Mouse (Mus musculus) neural tube, embryonic 11.5 days (tissue): Measurements from ENCODE around the gene Khdrbs1. TPM values are rescaled to one million over a fixed set of nuclear protein-coding genes. Genes with fewer than 3 reads are reported as not detected.
"Not testable (repeated sequence)": the region's sequence is repeated elsewhere in the genome, so short reads cannot be mapped to it uniquely, and the experiment has no call there.

ENCODE experiments used
- ATAC-seq: fragments of 200-750 bp; cut with Nextera tagmentation; 2 replicates; pipeline ENCODE4 v1.8.0; 2017; ENCODE audit warnings: moderate number of reproducible peaks, mild to moderate bottlenecking, moderate TSS enrichment, moderate library complexity; ENCODE audit not compliant: insufficient read depth, low FRiP score, low TSS enrichment
- DNase-seq: peaks from one replicate; pipeline ENCODE4 v3.0.0-alpha.2; 2015; ENCODE audit warnings: low spot score
- H3K27ac ChIP-seq: fragments of 300-500 bp; sonication (generic); 2 replicates; pipeline ENCODE4 v1.5.1; 2014; ENCODE audit warnings: low read depth, mild to moderate bottlenecking, low read length
- H3K27me3 ChIP-seq: fragments of 300-500 bp; sonication (generic); 2 replicates; pipeline ENCODE4 v1.6.1; 2014; ENCODE audit warnings: mild to moderate bottlenecking, low read length, mixed read lengths; ENCODE audit not compliant: control insufficient read depth, insufficient read depth
- H3K36me3 ChIP-seq: fragments of 300-500 bp; sonication (generic); 2 replicates; pipeline ENCODE4 v1.6.1; 2014; ENCODE audit warnings: mild to moderate bottlenecking, low read length, moderate library complexity, mixed read lengths; ENCODE audit not compliant: control insufficient read depth, insufficient read depth
- H3K4me1 ChIP-seq: fragments of 300-500 bp; sonication (generic); 2 replicates; pipeline ENCODE4 v1.6.1; 2014; ENCODE audit warnings: low read length, mixed read lengths; ENCODE audit not compliant: control insufficient read depth, insufficient read depth
- H3K4me2 ChIP-seq: fragments of 300-500 bp; sonication (generic); 2 replicates; pipeline ENCODE4 v1.6.1; 2014; ENCODE audit warnings: low read depth, mild to moderate bottlenecking, moderate library complexity
- H3K4me3 ChIP-seq: fragments of 300-500 bp; sonication (generic); 2 replicates; pipeline ENCODE4 v1.5.1; 2014; ENCODE audit warnings: low read depth, low read length
- H3K9ac ChIP-seq: fragments of 300-500 bp; sonication (generic); 2 replicates; pipeline ENCODE4 v1.6.1; 2014; ENCODE audit warnings: mild to moderate bottlenecking, low read length
- H3K9me3 ChIP-seq: fragments of 300-500 bp; sonication (generic); 2 replicates; pipeline ENCODE4 v1.6.1; 2016; ENCODE audit warnings: low read length; ENCODE audit not compliant: control insufficient read depth
- WGBS: fragments of 180-500 bp; shearing (Covaris S2); extraction: QIAGEN DNeasy Blood & Tissue Kit; methylation state at CpG from one replicate; pipeline ENCODE4 v1.1.7; 2014; 5-methylcytosine and 5-hydroxymethylcytosine counted together
- polyA plus RNA-seq: library from polyadenylated mRNA; unstranded; fragments of >200 nt; fragmentation: Nextera tagmentation; extraction: Ambion mirVana; gene quantifications from 2 replicates; pipeline ENCODE4 v1.2.1, GENCODE M21; 2014

Khdrbs1 gene
- polyA plus RNA-seq, 1 experiment from 2014 or later: 195 TPM

DNA sequence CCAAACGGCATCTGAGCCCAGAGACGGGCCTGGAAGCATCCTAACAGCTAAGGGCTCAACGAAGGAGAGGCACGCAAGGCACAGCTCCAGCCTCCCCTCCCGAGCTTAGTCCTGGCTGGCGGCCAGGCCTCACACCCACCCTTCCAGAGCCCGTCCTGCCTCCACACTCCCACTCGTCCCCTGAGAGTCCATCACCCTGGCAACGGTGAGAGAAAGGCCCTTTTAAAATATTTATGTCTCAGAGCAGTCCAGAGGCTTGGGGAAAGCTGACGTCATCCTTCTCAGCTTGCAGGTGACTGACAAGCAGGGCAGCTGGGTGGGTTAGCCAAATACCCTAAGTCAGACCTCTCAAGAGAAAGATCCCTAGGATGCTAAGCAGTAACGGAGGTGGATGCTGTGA, 39.6 kb downstream of the Khdrbs1 start:
- no peaks in the 10 kb centered on the region for H3K27me3 ChIP-seq
- DNase-seq (peak; percentile 82), ATAC-seq (peak; percentile 88)
- no peaks in the 10 kb centered on the region for H3K9me3 ChIP-seq
- H3K27ac ChIP-seq: peak overlapping the region; percentile 54
- peaks cover 4% of the 10 kb centered on the region; the same call in 1 of the 2 replicates for H3K36me3 ChIP-seq
- WGBS: 41% methylated on average over 11 of the region's 11 CpGs
- no peak overlapping the region for H3K4me2 ChIP-seq
- H3K9ac ChIP-seq: no peak overlapping the region
- H3K4me1 ChIP-seq: peaks cover 4% of the 10 kb centered on the region; the same call in 1 of the 2 replicates
- no peak overlapping the region for H3K4me3 ChIP-seq

DNA sequence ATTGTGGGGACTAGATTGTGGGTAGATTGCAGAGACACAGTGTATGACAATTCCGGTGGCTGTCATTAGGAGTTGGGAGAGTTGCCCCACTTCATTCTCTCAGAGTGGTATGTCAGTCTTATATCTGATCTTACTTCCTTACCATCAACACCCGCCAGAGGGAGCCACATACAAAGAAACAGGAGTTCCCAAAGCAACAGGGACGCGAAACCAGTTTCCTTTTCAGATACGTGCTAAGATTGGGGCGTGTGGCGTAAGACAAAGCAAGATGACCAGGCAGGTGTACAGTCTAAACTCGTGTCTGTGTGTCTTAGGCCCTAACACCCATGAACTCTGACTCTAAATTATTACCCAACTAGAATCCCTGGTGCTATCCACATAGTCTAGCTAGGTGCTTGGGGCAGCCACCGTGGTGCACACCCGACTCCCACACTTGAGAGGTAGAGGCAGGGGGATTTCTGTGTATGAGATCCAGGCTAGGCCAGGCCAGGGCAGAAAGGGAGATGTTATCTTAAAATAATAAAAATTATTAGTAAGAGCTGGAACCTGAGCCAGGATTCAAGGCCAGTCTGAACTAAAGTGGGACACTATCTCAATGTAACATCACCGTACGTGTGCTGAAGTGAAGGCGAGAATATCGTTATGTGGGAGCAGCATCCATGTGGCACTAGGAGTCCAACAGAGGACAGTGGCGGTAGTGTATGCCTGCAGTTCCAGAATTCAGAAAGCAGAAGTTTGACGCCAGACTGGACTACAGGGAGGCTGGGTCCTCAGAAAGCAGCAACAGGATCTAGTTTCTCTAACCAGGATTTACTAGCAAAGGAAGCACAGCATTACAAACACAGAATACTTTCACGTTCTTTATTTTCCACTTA, 40.4 kb downstream of the Khdrbs1 start:
- H3K4me1 ChIP-seq: peaks cover 4% of the 10 kb centered on the region; the same call in 1 of the 2 replicates
- 61% methylated on average over 17 of the region's 17 CpGs for WGBS
- no peak overlapping the region for H3K4me3 ChIP-seq
- H3K36me3 ChIP-seq: peaks cover 3% of the 10 kb centered on the region; the same call in 1 of the 2 replicates
- H3K27me3 ChIP-seq: no peaks in the 10 kb centered on the region
- DNase-seq (peak; percentile 85), ATAC-seq (peak; percentile 3; the same call in 1 of the 2 replicates)
- no peak overlapping the region for H3K9ac ChIP-seq
- no peaks in the 10 kb centered on the region for H3K9me3 ChIP-seq
- H3K27ac ChIP-seq: peak overlapping the region; percentile 45
- no peak overlapping the region for H3K4me2 ChIP-seq

DNA sequence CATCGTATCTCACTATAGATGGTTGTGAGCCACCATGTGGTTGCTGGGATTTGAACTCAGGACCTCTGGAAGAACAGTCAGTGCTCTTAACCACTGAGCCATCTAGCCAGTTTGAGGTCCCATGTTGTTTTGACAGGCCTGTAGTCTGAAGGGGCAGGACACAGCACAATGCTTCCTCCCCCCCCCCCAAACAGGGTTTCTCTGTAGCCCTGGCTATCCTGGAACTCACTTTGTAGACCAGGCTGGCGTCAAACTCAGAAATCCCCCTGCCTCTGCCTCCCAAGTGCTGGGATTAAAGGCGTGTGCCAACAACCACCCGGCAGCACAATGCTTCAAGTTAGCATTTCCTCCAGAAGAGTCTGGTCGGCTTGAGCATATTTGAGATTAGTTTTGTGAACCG, 41.4 kb downstream of the Khdrbs1 start:
- H3K4me1 ChIP-seq, H3K9me3 ChIP-seq, H3K4me3 ChIP-seq, H3K27me3 ChIP-seq, ATAC-seq, H3K27ac ChIP-seq, H3K9ac ChIP-seq, H3K36me3 ChIP-seq, DNase-seq, H3K4me2 ChIP-seq: not testable (repeated sequence)
- 94% methylated on average over 6 of the region's 6 CpGs for WGBS

DNA sequence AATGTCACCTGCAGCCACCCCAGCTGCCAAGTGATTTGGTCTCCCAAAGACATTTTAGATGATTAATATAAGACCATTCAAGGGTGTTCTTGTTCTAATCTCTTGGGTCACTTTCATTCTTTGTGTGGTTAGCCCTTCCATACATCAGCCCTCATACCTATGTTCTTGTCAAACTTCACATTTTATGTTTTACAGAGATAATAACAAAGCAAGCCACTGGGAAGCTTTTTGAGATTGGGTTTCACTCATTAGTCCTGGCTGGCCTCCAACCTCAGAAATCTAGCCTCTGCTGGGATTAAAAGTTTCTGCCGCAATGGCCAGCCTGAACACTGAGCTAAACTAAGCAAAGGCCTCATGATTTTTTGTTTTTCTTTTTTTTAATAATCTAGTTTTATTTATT, 41.9 kb downstream of the Khdrbs1 start:
- 86% methylated on average over 1 of the region's 1 CpGs for WGBS
- peaks cover 9% of the 10 kb centered on the region; the same call in 1 of the 2 replicates for H3K4me1 ChIP-seq
- no peak overlapping the region for H3K27ac ChIP-seq
- no peak overlapping the region for H3K4me3 ChIP-seq
- no peak overlapping the region for H3K4me2 ChIP-seq
- H3K9ac ChIP-seq: no peak overlapping the region
- H3K9me3 ChIP-seq: no peaks in the 10 kb centered on the region
- no peaks in the 10 kb centered on the region for H3K27me3 ChIP-seq
- ATAC-seq (no peak), DNase-seq (no peak)
- H3K36me3 ChIP-seq: peaks cover 2% of the 10 kb centered on the region; the same call in 1 of the 2 replicates

DNA sequence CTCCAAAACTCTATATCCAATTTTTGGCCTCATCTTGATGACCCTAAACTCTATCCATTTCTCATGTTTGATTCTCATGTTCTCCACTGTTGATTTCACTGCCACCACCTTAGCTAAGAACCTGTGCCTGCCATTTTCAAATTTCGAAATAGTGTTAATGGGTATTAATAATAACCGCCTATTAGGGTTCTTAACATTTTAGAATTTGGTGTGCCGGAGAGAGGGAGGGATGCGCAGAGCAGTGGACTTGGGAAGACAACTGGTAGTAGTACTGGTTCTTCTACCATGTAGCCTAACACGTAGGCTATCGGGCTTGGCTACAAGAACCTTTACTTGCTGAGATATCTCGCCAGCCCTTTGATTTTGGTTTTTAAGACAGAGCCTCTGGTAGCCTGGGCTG, 44.9 kb downstream of the Khdrbs1 start:
- 84% methylated on average over 7 of the region's 7 CpGs for WGBS
- no peak for DNase-seq

DNA sequence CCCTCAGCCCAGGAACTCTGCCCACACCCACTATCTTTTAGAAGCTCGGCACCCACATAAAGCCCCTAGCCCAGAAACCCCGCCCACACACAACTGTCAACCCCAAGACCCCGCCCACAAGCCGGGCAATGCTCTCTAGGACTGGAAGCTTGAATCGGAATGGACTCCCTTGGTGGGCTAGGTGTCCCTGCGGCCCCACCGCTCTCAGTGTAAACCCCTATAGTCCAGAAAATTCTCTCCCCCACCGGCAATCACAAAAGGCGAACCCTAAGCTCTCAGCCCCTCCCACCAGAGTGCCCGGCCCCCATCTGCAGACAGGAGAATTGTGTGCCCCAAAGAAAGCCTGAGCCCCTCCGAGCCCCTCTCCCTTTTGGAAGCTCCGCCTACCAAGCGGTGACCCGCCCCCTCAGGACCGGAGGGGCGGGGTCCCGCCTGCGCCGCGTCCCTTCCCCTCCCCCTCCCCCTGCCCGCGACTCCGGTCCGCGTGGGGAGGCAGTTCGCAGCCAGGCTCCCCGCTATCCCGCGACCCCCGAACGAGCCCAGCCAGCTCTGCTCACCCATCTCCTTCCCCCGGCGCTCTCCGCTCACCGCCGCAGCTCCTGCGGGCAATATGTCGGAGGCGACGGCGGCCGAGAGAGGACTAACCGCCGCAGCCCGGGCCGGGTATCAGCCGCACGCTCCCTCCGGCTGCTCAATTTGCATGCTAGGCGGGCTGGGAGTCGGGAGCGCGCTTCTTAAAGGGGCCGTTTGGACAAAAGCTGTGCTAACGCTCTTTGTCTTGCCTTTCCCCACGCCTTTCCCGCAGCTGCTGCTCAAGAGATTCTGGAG, 45.7 kb downstream of the Khdrbs1 start, which contains the start of gene Tmem39b:
Gene Tmem39b (minus strand): TSS at position 681 of the 828 bp plus-strand sequence.
- Histone ChIP-seq H3K4me1 (peaks cover 5% of the 10 kb centered on the region; the same call in 1 of the 2 replicates), H3K36me3 (peaks cover 10% of the 10 kb centered on the region), H3K4me2 (peak within 1 kb of the TSS; percentile 55), H3K9me3 (no peaks in the 10 kb centered on the region), H3K27me3 (no peaks in the 10 kb centered on the region), H3K27ac (peak within 1 kb of the TSS; percentile 93), H3K9ac (peak within 1 kb of the TSS; percentile 82), H3K4me3 (peak within 1 kb of the TSS; percentile 59)
- DNase-seq (peak; percentile 94), ATAC-seq (peak; percentile 84)
- WGBS: under 1% methylated on average over 52 of the region's 57 CpGs

More for the DNA sequence above, 44.9 kb downstream of the Khdrbs1 start:
- ATAC-seq: no peak
- Histone ChIP-seq H3K9ac (peak overlapping the region; percentile 82), H3K4me3 (peak overlapping the region; percentile 59), H3K4me2 (peak overlapping the region; percentile 55), H3K4me1 (peaks cover 5% of the 10 kb centered on the region; the same call in 1 of the 2 replicates), H3K36me3 (peaks cover 6% of the 10 kb centered on the region), H3K27ac (peak overlapping the region; percentile 93), H3K27me3 (no peaks in the 10 kb centered on the region), H3K9me3 (no peaks in the 10 kb centered on the region)

DNA sequence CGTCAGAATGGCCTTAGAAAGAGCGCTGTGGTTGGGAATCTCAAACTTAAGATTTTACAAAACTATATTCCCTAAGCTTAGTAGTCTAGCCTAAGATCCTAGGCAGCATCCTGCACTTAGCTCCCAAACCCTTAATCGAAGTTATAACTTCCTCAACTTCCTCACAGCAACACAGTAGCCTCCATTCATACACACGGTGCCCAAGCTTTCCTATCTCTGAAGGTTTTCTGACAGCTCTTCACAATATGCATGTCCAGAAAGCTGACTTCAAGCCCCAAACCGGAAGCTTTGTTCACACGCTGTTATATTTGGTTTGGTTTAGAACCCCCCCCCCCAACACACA, 46.3 kb downstream of the Khdrbs1 start:
- Histone ChIP-seq H3K9me3 (no peaks in the 10 kb centered on the region), H3K36me3 (peaks cover 12% of the 10 kb centered on the region), H3K4me3 (peak overlapping the region; percentile 59), H3K4me2 (peak overlapping the region; percentile 49), H3K9ac (peak overlapping the region; percentile 82; the same call in 1 of the 2 replicates), H3K4me1 (peaks cover 5% of the 10 kb centered on the region; the same call in 1 of the 2 replicates), H3K27ac (no peak overlapping the region), H3K27me3 (no peaks in the 10 kb centered on the region)
- DNase-seq: no peak
- ATAC-seq: no peak
- 28% methylated on average over 6 of the region's 6 CpGs for WGBS

DNA sequence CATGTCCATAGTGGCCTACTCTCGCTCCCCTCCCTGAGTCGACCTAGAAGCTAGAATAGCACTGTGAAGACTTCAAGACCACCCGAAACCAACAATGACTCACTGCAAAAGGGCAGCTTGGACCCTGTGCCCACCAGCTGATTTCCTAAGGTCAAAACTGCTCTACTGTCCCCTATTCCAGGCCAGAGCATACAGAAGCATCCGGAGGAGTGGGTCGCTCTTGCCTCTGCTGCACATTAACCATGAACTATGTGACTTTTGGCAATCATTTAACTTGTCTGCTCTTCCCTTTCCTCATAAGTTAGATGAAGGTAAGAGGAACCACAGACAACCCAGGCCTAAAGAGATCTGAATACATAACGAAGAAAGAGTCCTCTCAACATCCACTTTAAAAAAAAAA, 57.6 kb downstream of the Khdrbs1 start:
- WGBS: 93% methylated on average over 6 of the region's 6 CpGs
- no peaks in the 10 kb centered on the region for H3K9me3 ChIP-seq
- H3K27me3 ChIP-seq: no peaks in the 10 kb centered on the region
- no peak overlapping the region for H3K4me3 ChIP-seq
- ATAC-seq (no peak), DNase-seq (no peak)
- H3K36me3 ChIP-seq: peaks cover 28% of the 10 kb centered on the region
- H3K4me1 ChIP-seq: no peaks in the 10 kb centered on the region
- H3K9ac ChIP-seq: no peak overlapping the region
- no peak overlapping the region for H3K4me2 ChIP-seq
- no peak overlapping the region for H3K27ac ChIP-seq
